Mouse (Mus musculus): ENCODE results near the gene Tnfsf14.
A peak's percentile ranks its signal among the peaks of the same experiment; 100 is the strongest.

Tnfsf14 gene

GRCm38 (mm10) chr17:57201841-57202724 lies 8.1 kb upstream of the Tnfsf14 start:
- DNase-seq: no peak

GRCm38 (mm10) chr17:57198252-57198651 lies 4.3 kb upstream of the Tnfsf14 start:
- DNase-seq: no peak

DNA sequence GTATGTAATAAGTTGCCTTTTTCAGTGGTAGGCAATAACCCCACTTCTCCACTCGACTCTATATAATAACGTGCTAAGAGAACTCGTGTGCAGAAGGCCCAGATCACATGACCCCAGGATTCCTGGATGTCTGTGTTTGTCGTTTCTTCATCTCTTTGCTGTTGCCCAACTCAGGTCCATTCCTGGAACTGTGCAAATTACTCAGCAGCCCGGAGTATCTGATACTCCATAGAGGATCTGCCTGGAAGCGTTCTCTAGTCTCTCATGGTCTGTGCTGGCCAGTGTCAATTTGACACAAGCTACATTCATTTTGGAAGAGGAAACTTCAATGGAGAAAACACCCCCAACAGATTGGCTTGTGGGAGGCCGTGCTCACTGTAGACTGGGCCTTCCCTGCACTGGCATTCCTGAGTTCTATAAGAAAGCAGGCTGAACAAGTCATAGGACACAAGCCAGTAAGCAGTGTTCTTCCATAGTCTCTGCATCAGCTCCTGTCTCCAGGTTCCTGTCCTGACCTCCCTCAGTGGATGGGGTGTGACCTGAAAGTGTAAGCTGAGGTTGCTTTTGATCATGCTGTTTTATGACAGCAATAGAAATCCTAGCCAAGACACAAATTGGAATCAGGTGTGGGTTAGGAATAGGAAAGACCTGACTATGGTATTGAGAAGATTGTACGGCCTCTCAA lies 1.5 kb upstream of the Tnfsf14 start:
- DNase-seq: no peak

- DNase-seq: no peak
Measured at GRCm38 (mm10) chr17:57194771-57195170, 794 bp upstream of the Tnfsf14 start.

DNA sequence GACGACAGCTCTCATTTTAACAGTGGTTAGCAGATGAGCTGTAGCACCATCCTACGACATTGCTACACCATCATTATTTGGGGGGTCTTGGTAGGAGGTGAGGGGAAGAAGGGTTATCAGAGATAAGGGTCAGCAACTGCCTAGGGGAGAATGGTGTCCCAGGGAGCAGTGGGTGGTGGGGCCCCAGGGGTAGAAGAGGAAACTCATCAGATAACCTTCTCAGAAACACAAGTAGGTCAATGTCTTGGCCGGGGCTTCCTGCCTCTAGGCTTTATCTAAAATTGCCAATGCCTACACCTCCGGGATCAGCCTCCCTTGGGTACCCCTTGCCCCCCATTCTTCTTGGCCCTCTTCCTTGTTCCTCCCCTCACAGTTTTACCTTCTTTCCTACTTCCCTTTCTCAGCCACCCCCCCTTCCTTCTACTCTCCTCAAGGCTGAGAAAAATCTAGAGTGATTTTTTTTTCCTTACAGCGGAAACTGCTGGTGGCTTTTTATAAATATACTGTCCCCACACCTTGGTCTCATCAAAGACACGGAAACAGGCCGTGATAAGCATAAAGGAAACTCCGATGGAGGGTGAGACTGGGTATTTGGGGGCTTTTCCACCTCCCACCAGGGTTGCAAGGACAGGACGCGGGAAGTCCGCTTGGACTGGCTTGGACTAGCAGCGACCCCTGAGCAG lies 5.3 kb downstream of the Tnfsf14 start:
- no peak for DNase-seq

DNA sequence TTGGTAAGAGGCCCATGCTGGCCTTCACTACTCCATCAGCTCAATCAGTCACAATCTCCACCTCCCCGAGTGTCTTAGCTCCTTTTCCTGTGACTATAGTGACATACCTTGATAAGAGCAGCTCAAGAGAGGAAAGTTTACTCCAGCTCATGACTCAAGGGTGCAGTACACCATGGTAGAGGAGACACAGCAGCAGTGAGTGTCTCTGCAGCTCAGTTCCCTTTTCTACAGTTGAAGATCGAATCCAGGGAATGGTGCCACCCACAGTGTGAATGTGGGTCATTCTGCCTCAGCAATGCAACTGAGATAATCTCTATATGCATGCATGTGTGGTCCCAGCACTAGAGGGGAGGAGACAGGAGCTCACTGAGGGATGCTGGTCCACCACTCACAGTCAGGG lies 8.3 kb downstream of the Tnfsf14 start:
- no peak for DNase-seq

GRCm38 (mm10) chr17:57182871-57183270 lies 11.1 kb downstream of the Tnfsf14 start:
- no peak for DNase-seq

- peak; percentile 59 to 62 for DNase-seq
Measured at GRCm38 (mm10) chr17:57180363-57180762, 13.6 kb downstream of the Tnfsf14 start.

DNA sequence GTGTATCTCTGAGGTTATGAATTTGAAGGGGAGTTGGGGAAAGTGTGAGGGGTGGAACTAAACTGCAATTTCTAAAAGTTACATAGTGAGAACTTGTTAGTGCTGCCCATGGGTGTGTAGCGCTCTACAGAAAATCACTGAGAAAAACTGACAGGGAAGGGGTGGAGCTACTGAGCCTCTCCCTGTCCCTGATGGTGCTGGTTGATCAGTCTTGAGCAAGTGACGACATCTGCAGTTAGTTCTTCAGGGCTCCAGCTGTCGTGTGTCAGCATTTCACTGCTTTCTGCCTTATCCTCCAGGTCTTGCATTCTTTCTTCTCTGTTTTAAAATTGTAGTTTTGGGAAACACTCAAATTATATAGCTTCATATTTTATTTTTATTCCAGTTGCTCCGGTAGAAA lies 20.6 kb downstream of the Tnfsf14 start:
- DNase-seq: no peak

- DNase-seq: no peak
Measured at GRCm38 (mm10) chr17:57172378-57172777, 21.6 kb downstream of the Tnfsf14 start.

- DNase-seq: no peak
Measured at GRCm38 (mm10) chr17:57170616-57171260, 23.2 kb downstream of the Tnfsf14 start.

- peak; percentile 87 to 88 for DNase-seq
Measured at GRCm38 (mm10) chr17:57166800-57167791, 26.9 kb downstream of the Tnfsf14 start.

- no peak for DNase-seq
Measured at GRCm38 (mm10) chr17:57153787-57154186, 40.2 kb downstream of the Tnfsf14 start.

GRCm38 (mm10) chr17:57153006-57153405 lies 41.0 kb downstream of the Tnfsf14 start:
- DNase-seq: no peak

- DNase-seq: no peak
Measured at GRCm38 (mm10) chr17:57148994-57149803, 44.8 kb downstream of the Tnfsf14 start, which contains the start of gene Cd70. Gene Cd70 (minus strand): TSS chr17:57149777.

GRCm38 (mm10) chr17:57148343-57148742 lies 45.6 kb downstream of the Tnfsf14 start:
- DNase-seq: no peak

- no peak for DNase-seq
Measured at GRCm38 (mm10) chr17:57145115-57145514, 48.9 kb downstream of the Tnfsf14 start.

GRCm38 (mm10) chr17:57143704-57144103 lies 50.3 kb downstream of the Tnfsf14 start:
- no peak for DNase-seq

DNA sequence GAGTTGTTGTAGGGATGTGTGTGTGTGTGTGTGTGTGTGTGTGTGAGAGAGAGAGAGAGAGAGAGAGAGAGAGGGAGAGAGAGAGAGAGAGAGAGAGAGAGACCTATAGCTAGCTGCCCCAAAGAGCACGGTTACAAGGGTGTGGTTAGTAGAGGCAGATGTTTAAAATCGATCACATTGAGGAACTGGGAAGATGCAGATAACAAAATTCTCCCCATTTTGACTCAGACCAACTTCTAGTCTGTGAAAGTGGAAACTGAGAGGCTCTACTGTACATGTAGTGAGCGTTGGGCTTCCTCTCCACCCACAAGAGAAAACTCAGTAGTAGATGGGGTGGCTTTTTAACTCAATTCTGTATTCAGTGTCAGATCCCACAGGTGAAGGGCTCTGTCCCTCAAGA lies 54.3 kb downstream of the Tnfsf14 start:
- no peak for DNase-seq

Data from B cell, adult 2 months (primary cell).